16 mouse cellular contexts compared by ENCODE assay signal in genomic region chr2:109930366-109930765, GRCm38 (mm10).
"Had no signal": no experiment of that assay in that cellular context is flagged by ENCODE, and none has a peak within 500 bp of the region (broad histone marks: within the 10 kb centered on the region; RNA-seq: fewer than 3 reads in every experiment).

No protein-coding gene starts in this region.

- H3K4me1 ChIP-seq: lung, embryonic 15.5 days; midbrain, embryonic 15.5 days had no signal

- H3K9ac ChIP-seq: liver, postnatal 0 days; lung, embryonic 15.5 days; midbrain, embryonic 13.5 days; midbrain, embryonic 15.5 days; neural tube, embryonic 12.5 days; stomach, embryonic 15.5 days had no signal

- DNase-seq: liver, postnatal 0 days; lung, adult 2 months; lung, postnatal 14 days; lung, postnatal 36 days; retina, postnatal 1 day; right cerebral cortex, adult 18-20 months; thymus, adult 18-20 months; thymus, postnatal 14 days; thymus, postnatal 36 days had no signal

- H3K27me3 ChIP-seq: midbrain, embryonic 15.5 days; neural tube, embryonic 12.5 days; stomach, embryonic 15.5 days had no signal

- H3K4me3 ChIP-seq: lung, embryonic 15.5 days; megakaryocyte, embryonic 14.5 days; midbrain, embryonic 13.5 days; midbrain, embryonic 15.5 days; neural tube, embryonic 12.5 days; stomach, embryonic 15.5 days had no signal

- H3K36me3 ChIP-seq: lung, embryonic 15.5 days; midbrain, embryonic 15.5 days; neural tube, embryonic 12.5 days; stomach, embryonic 15.5 days had no signal

- H3K27ac ChIP-seq: lung, embryonic 15.5 days; macrophage; midbrain, embryonic 13.5 days; midbrain, embryonic 15.5 days; neural tube, embryonic 12.5 days; stomach, embryonic 15.5 days had no signal
